Mouse (Mus musculus) urinary bladder, postnatal 4 days (tissue): Measurements from ENCODE around the gene Cbfa2t2.
A peak's percentile ranks its signal among the peaks of the same experiment; 100 is the strongest.

Source experiments
- DNase-seq, 2 experiments: peaks; one replicate each; pipeline ENCODE4 v3.0.0; 2021 to 2022; ENCODE audit warnings: low spot score in 2 of 2

The Cbfa2t2 gene

GRCm38 (mm10) chr2:154569071-154569748 lies 132.9 kb downstream of the Cbfa2t2 start:
- DNase-seq = peak; percentile 67 to 71

GRCm38 (mm10) chr2:154569836-154570286 lies 133.6 kb downstream of the Cbfa2t2 start, which contains the start of gene E2f1:
Gene E2f1, minus strand, starts transcription at chr2:154569892.
- DNase-seq = peak; percentile 94 to 96

- no peak for DNase-seq
These were observed 134.4 kb downstream of the Cbfa2t2 start for GRCm38 (mm10) chr2:154570666-154571065.

- no peak for DNase-seq
These were observed 135.0 kb downstream of the Cbfa2t2 start for GRCm38 (mm10) chr2:154571266-154571665.

- DNase-seq = no peak
These were observed 135.7 kb downstream of the Cbfa2t2 start for GRCm38 (mm10) chr2:154571976-154572375.

- DNase-seq = no peak
These were observed 136.7 kb downstream of the Cbfa2t2 start for GRCm38 (mm10) chr2:154572996-154573395.

GRCm38 (mm10) chr2:154574271-154574670 lies 138.0 kb downstream of the Cbfa2t2 start:
- DNase-seq = no peak

GRCm38 (mm10) chr2:154576876-154577743 lies 140.8 kb downstream of the Cbfa2t2 start:
- DNase-seq = no peak

GRCm38 (mm10) chr2:154577744-154578067 lies 141.4 kb downstream of the Cbfa2t2 start:
- DNase-seq = no peak

GRCm38 (mm10) chr2:154580586-154580985 lies 144.3 kb downstream of the Cbfa2t2 start:
- DNase-seq = no peak

GRCm38 (mm10) chr2:154581421-154581820 lies 145.1 kb downstream of the Cbfa2t2 start:
- DNase-seq = no peak

GRCm38 (mm10) chr2:154583906-154584872 lies 147.9 kb downstream of the Cbfa2t2 start:
- DNase-seq = no peak

GRCm38 (mm10) chr2:154584931-154585601 lies 148.8 kb downstream of the Cbfa2t2 start:
- DNase-seq = no peak

GRCm38 (mm10) chr2:154586405-154586804 lies 150.1 kb downstream of the Cbfa2t2 start:
- no peak for DNase-seq
